ENCODE assay signal across 13 mouse cellular contexts in the genomic region with DNA sequence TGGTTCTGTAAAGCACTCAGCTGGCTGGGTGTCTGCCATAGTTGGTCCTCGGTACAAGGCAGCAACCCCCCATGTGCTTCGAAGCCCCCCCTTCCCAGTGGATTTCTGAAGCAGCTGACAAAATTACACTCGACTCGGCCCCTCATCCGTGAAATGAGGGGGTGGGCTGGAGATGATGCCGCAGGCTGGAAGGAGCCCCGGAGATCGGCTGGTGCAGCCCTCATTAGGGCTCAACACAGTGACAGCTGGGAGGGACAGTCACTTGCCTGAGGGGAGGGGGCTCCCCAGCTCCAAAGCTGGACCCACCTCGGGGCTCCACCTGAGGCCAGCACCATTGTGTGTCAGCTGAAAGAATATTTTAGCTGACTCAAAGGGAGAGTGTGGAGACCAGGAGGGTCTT. TPM values are rescaled to one million over a fixed set of nuclear protein-coding genes. Genes with fewer than 3 reads are reported as not detected.
DNase-seq lines count a peak whose midpoint lies in the region; ATAC-seq lines count a peak whose summit lies in the region.
"Had no signal": no experiment of that assay in that cellular context is flagged by ENCODE, and none has a peak within 500 bp of the region (broad histone marks: within the 10 kb centered on the region; RNA-seq: fewer than 3 reads in every experiment).

No protein-coding gene starts in this region.

- H3K9me3 ChIP-seq in forebrain, embryonic 10.5 days, result peaks cover 2% of the 10 kb centered on the region; the same call in 1 of the 2 replicates
- H3K9me3 ChIP-seq in hindbrain, embryonic 14.5 days (ENCODE audit: control insufficient read depth, low read length), result no peaks in the 10 kb centered on the region
- H3K9me3 ChIP-seq in neural tube, embryonic 12.5 days, result no peaks in the 10 kb centered on the region
- H3K9me3 ChIP-seq: kidney, embryonic 15.5 days; lung, embryonic 15.5 days had no signal

- ATAC-seq in hindbrain, embryonic 14.5 days (ENCODE audit: low FRiP score), result peak; percentile 38; the same call in 1 of the 2 replicates
- peak; percentile 68 for ATAC-seq in neural tube, embryonic 12.5 days (ENCODE audit: low FRiP score, low read depth)

- WGBS in forebrain, embryonic 10.5 days, result 26% methylated on average over 9 of the region's 9 CpGs
- WGBS in hindbrain, embryonic 14.5 days, result 9% methylated on average over 9 of the region's 9 CpGs
- 11% methylated on average over 9 of the region's 9 CpGs for WGBS in neural tube, embryonic 12.5 days

- peaks cover 21% of the 10 kb centered on the region for H3K36me3 ChIP-seq in forebrain, embryonic 10.5 days (replicated peaks)
- H3K36me3 ChIP-seq in hindbrain, embryonic 14.5 days (replicated peaks; ENCODE audit: control insufficient read depth, insufficient read depth), result no peaks in the 10 kb centered on the region
- no peaks in the 10 kb centered on the region for H3K36me3 ChIP-seq in neural tube, embryonic 12.5 days
- H3K36me3 ChIP-seq: kidney, embryonic 15.5 days; lung, embryonic 15.5 days had no signal

- H3K4me2 ChIP-seq in hindbrain, embryonic 14.5 days (replicated peaks), result peak overlapping the region; percentile 17
- peak overlapping the region; percentile 36 for H3K4me2 ChIP-seq in neural tube, embryonic 12.5 days (replicated peaks)
- H3K4me2 ChIP-seq: kidney, embryonic 15.5 days; lung, embryonic 15.5 days had no signal

- H3K9ac ChIP-seq in hindbrain, embryonic 14.5 days, result peak overlapping the region; percentile 41; the same call in 1 of the 2 replicates
- peak overlapping the region; percentile 21; the same call in 1 of the 2 replicates for H3K9ac ChIP-seq in neural tube, embryonic 12.5 days
- H3K9ac ChIP-seq: kidney, embryonic 15.5 days; lung, embryonic 15.5 days had no signal

- H3K4me3 ChIP-seq in forebrain, embryonic 10.5 days, result peak overlapping the region; percentile 21
- H3K4me3 ChIP-seq in hindbrain, embryonic 14.5 days (replicated peaks; ENCODE audit: low read length), result no peak overlapping the region
- no peak overlapping the region for H3K4me3 ChIP-seq in neural tube, embryonic 12.5 days
- H3K4me3 ChIP-seq: kidney, embryonic 15.5 days; lung, embryonic 15.5 days had no signal

- peak overlapping the region; percentile 75 for H3K27ac ChIP-seq in forebrain, embryonic 10.5 days
- H3K27ac ChIP-seq in hindbrain, embryonic 14.5 days, result peak overlapping the region; percentile 82
- peak overlapping the region; percentile 83 for H3K27ac ChIP-seq in neural tube, embryonic 12.5 days
- H3K27ac ChIP-seq: kidney, embryonic 15.5 days; lung, embryonic 15.5 days had no signal

- peak; percentile 45 for DNase-seq in cerebellum, adult 9-10 months
- no peak for DNase-seq in cerebellum, adult 9-11 months
- DNase-seq in forebrain, embryonic 10.5 days (ENCODE audit: extremely low spot score, low spot score), result no peak
- DNase-seq in hindbrain, embryonic 14.5 days (ENCODE audit: low spot score), result no peak
- no peak for DNase-seq in adrenal gland, postnatal 4 days (ENCODE audit: low spot score in 2 of 2)
- DNase-seq in thymus, postnatal 4 days, result no peak
- DNase-seq in ovary, adult 18-20 months (ENCODE audit: low spot score), result no peak
- DNase-seq: adrenal gland, postnatal 14 days; cerebellum, adult 18-20 months; thymus, adult 18-20 months had no signal

- H3K27me3 ChIP-seq in forebrain, embryonic 10.5 days (ENCODE audit: poor library complexity, severe bottlenecking), result no peaks in the 10 kb centered on the region
- no peaks in the 10 kb centered on the region for H3K27me3 ChIP-seq in hindbrain, embryonic 14.5 days (ENCODE audit: control insufficient read depth, insufficient read depth, low read length)
- H3K27me3 ChIP-seq in neural tube, embryonic 12.5 days (replicated peaks), result no peaks in the 10 kb centered on the region
- H3K27me3 ChIP-seq: kidney, embryonic 15.5 days; lung, embryonic 15.5 days had no signal

- H3K4me1 ChIP-seq in forebrain, embryonic 10.5 days, result peaks cover 63% of the 10 kb centered on the region
- H3K4me1 ChIP-seq in hindbrain, embryonic 14.5 days (replicated peaks; ENCODE audit: control insufficient read depth, insufficient read depth, low read length), result peaks cover 47% of the 10 kb centered on the region
- peaks cover 56% of the 10 kb centered on the region for H3K4me1 ChIP-seq in neural tube, embryonic 12.5 days

RNA-seq across cellular contexts. Expression of gene Nkain1, which starts 29.6 kb away (rescaled TPM):
- 4.1 and 4.5 TPM in 2 replicates for polyA plus RNA-seq in forebrain, embryonic 10.5 days (2016; fragmentation: Nextera tagmentation; extraction: Ambion mirVana)
- 20.9 and 22.9 TPM in 2 replicates for polyA plus RNA-seq in hindbrain, embryonic 14.5 days (2014; fragmentation: Nextera tagmentation; extraction: Ambion mirVana)
- polyA plus RNA-seq in neural tube, embryonic 12.5 days (2016; fragmentation: Nextera tagmentation; extraction: Ambion mirVana), result 12.8 and 20.1 TPM in 2 replicates
- 10 to 100 TPM in 1 of 2 experiments, 1 to 10 TPM in 1; 7.8 to 13.1 TPM for total RNA-seq in adrenal gland, postnatal 4 days (2021)
